Mouse (Mus musculus) forebrain, embryonic 14.5 days (tissue): Measurements from ENCODE around the gene Slc25a33. TPM values are rescaled to one million over a fixed set of nuclear protein-coding genes. Genes with fewer than 3 reads are reported as not detected.

Experiments
- ATAC-seq: fragments of 200-750 bp; cut with Nextera tagmentation; 2 replicates; pipeline ENCODE4 v1.8.0; 2017; ENCODE audit warnings: mild to moderate bottlenecking, moderate library complexity
- DNase-seq: peaks from one replicate; pipeline ENCODE4 v3.0.0-alpha.2; 2015; ENCODE audit warnings: low spot score
- H3K27ac ChIP-seq: fragments of 300-500 bp; sonication (generic); 2 replicates; pipeline ENCODE4 v1.5.1; 2014; ENCODE audit warnings: low read depth, mild to moderate bottlenecking, control low read depth, low read length, moderate library complexity
- H3K27me3 ChIP-seq: fragments of 300-500 bp; sonication (generic); replicated peaks from 2 replicates; pipeline ENCODE4 v1.6.1; 2014; ENCODE audit warnings: low read length, control low read depth, mixed read lengths; ENCODE audit not compliant: control insufficient read depth, insufficient read depth
- H3K36me3 ChIP-seq: fragments of 300-500 bp; sonication (generic); 2 replicates; pipeline ENCODE4 v1.6.1; 2014; ENCODE audit warnings: low read length, control low read depth; ENCODE audit not compliant: control insufficient read depth, insufficient read depth
- H3K4me1 ChIP-seq: fragments of 300-500 bp; sonication (generic); 2 replicates; pipeline ENCODE4 v1.6.1; 2014; ENCODE audit warnings: antibody characterized with exemption, low read length, control low read depth; ENCODE audit not compliant: control insufficient read depth, insufficient read depth
- H3K4me2 ChIP-seq: fragments of 300-500 bp; sonication (generic); 2 replicates; pipeline ENCODE4 v1.6.1; 2014; ENCODE audit warnings: mild to moderate bottlenecking, control low read depth, low read length
- H3K4me3 ChIP-seq: fragments of 300-500 bp; sonication (generic); 2 replicates; pipeline ENCODE4 v1.5.1; 2014; ENCODE audit warnings: low read depth, low read length, control low read depth
- H3K9ac ChIP-seq: fragments of 300-500 bp; sonication (generic); 2 replicates; pipeline ENCODE4 v1.6.1; 2014; ENCODE audit warnings: mild to moderate bottlenecking, low read length, control low read depth, moderate library complexity
- H3K9me3 ChIP-seq: fragments of 300-500 bp; sonication (generic); replicated peaks from 2 replicates; pipeline ENCODE4 v1.6.1; 2016; ENCODE audit warnings: low read length, control low read depth, mixed read lengths; ENCODE audit not compliant: control insufficient read depth
- WGBS: fragments of 180-500 bp; shearing (Covaris S2); extraction: QIAGEN DNeasy Blood & Tissue Kit; methylation state at CpG from one replicate; pipeline ENCODE4 v1.1.7; 2014; 5-methylcytosine and 5-hydroxymethylcytosine counted together
- polyA plus RNA-seq: library from polyadenylated mRNA; unstranded; fragments of >200 nt; fragmentation: Nextera tagmentation; extraction: Ambion mirVana; gene quantifications from 2 replicates; pipeline ENCODE4 v1.2.1, GENCODE M21; 2014

Slc25a33 gene
- polyA plus RNA-seq, 1 experiment from 2014 or later = 20.4 TPM

GRCm38 (mm10) chr4:149730827-149731226 is 43.2 kb downstream of the Slc25a33 start:
- no peak overlapping the region for H3K9ac ChIP-seq
- H3K27ac ChIP-seq = no peak overlapping the region
- H3K4me3 ChIP-seq = no peak overlapping the region
- DNase-seq = no peak
- H3K36me3 ChIP-seq = peaks cover 60% of the 10 kb centered on the region
- ATAC-seq = no peak
- no peak overlapping the region for H3K4me2 ChIP-seq
- no peaks in the 10 kb centered on the region for H3K9me3 ChIP-seq
- H3K4me1 ChIP-seq = peaks cover 23% of the 10 kb centered on the region
- no peaks in the 10 kb centered on the region for H3K27me3 ChIP-seq
- WGBS = 86% methylated on average over 7 of the region's 7 CpGs

GRCm38 (mm10) chr4:149728810-149729209 is 45.3 kb downstream of the Slc25a33 start:
- H3K9me3 ChIP-seq = no peaks in the 10 kb centered on the region
- H3K27ac ChIP-seq = no peak overlapping the region
- H3K36me3 ChIP-seq = peaks cover 71% of the 10 kb centered on the region
- ATAC-seq (no peak), DNase-seq (no peak)
- H3K4me2 ChIP-seq = no peak overlapping the region
- 79% methylated on average over 8 of the region's 8 CpGs for WGBS
- H3K4me3 ChIP-seq = no peak overlapping the region
- H3K27me3 ChIP-seq = no peaks in the 10 kb centered on the region
- no peak overlapping the region for H3K9ac ChIP-seq
- peaks cover 6% of the 10 kb centered on the region for H3K4me1 ChIP-seq

GRCm38 (mm10) chr4:149727636-149728035 is 46.4 kb downstream of the Slc25a33 start:
- Histone ChIP-seq H3K36me3 (peaks cover 75% of the 10 kb centered on the region), H3K27ac (no peak overlapping the region), H3K4me1 (no peaks in the 10 kb centered on the region), H3K4me2 (no peak overlapping the region), H3K27me3 (no peaks in the 10 kb centered on the region), H3K9ac (no peak overlapping the region), H3K9me3 (no peaks in the 10 kb centered on the region), H3K4me3 (no peak overlapping the region)
- 94% methylated on average over 5 of the region's 5 CpGs for WGBS
- no peak for ATAC-seq
- DNase-seq = no peak

- Histone ChIP-seq H3K4me3 (no peak overlapping the region), H3K36me3 (peaks cover 80% of the 10 kb centered on the region), H3K9me3 (no peaks in the 10 kb centered on the region), H3K27me3 (no peaks in the 10 kb centered on the region), H3K4me2 (no peak overlapping the region), H3K27ac (no peak overlapping the region), H3K4me1 (no peaks in the 10 kb centered on the region), H3K9ac (no peak overlapping the region)
- peak; percentile 56 for DNase-seq
- WGBS = 74% methylated on average over 15 of the region's 15 CpGs
- no peak for ATAC-seq
Observed at GRCm38 (mm10) chr4:149725661-149726350, 48.3 kb downstream of the Slc25a33 start.

DNA sequence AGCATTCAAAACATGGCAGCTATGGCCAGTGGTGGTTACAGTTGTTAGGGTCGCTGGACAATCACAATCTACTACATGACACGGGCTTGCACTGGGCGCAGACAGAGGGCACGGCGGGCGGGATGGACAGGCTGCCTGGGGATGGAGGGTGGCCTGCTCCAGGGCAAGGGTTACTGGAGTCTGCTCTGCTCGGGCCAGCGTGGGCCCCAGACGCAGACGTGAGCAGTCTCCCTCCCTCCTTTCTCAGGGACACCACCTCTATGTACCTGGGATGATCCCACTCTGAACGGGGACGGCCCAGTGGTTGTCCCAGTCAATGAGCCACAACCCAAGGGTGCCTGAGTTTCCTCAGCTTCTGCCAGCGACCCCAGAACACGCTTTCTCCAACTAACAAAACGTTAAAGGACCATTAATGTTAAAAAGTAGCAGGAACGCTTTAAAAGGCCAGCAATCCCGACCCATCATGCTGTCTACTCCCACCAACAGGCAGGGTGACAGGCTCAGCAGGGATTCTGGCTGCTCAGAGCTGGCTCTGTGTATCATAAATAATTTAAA is 49.1 kb downstream of the Slc25a33 start:
- ATAC-seq (no peak), DNase-seq (no peak)
- Histone ChIP-seq H3K4me2 (no peak overlapping the region), H3K27me3 (no peaks in the 10 kb centered on the region), H3K36me3 (peaks cover 82% of the 10 kb centered on the region), H3K9ac (no peak overlapping the region), H3K4me1 (no peaks in the 10 kb centered on the region), H3K27ac (no peak overlapping the region), H3K9me3 (no peaks in the 10 kb centered on the region), H3K4me3 (no peak overlapping the region)
- WGBS = 92% methylated on average over 17 of the region's 17 CpGs

DNA sequence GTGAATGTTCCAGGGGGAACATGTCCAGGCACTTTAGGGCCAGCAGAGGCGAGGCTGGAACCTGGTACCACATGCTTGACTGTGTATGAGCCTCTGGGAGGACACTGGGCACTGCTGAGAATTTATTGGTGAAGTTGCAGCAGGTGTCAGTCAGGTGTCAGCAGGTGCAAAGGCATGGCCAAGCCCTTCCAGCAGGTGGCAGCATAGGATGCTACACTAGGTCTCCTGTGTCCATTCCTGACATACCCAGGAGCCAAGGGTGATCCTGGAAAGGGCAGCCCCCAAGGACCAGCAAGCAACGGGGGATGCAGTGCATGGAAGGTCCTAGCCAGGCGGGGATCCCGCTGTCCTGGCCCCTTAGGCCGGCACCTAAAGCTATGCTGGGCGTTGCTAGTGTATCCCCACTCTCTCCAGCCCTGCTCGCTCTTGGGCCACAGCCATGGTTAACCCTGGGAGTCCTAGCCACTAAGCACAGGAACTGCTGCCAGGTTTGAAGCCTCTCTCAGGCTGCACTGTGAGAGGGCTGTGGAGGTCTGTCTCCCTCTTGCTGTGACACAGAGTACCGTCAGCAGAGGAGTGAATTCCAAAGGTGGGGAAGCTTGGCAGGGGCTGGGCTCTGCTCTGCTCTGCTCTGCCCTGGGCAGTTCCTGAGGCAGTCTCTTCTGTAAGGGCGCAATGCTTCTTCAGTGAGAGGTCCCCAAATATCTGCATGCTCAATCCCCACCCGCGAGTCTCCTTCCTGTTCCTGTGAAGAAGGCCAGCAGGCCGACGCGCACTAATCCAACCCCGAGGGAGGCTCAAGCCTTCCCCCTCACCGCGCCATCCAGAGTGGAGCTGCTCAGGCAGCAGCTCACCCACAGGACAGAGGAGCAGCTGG is 50.0 kb downstream of the Slc25a33 start:
- Histone ChIP-seq H3K9me3 (no peaks in the 10 kb centered on the region), H3K4me3 (no peak overlapping the region), H3K36me3 (peaks cover 82% of the 10 kb centered on the region), H3K27me3 (no peaks in the 10 kb centered on the region), H3K27ac (peak overlapping the region; percentile 9; the same call in 1 of the 2 replicates), H3K4me1 (no peaks in the 10 kb centered on the region), H3K4me2 (no peak overlapping the region), H3K9ac (no peak overlapping the region)
- 66% methylated on average over 17 of the region's 17 CpGs for WGBS
- 0 out of 2 replicates have a peak, but pooled peaks have one; percentile 42 for ATAC-seq
- DNase-seq = peak; percentile 47

- Histone ChIP-seq H3K9me3 (no peaks in the 10 kb centered on the region), H3K36me3 (peaks cover 85% of the 10 kb centered on the region), H3K4me1 (no peaks in the 10 kb centered on the region), H3K9ac (no peak overlapping the region), H3K4me2 (no peak overlapping the region), H3K27ac (no peak overlapping the region), H3K27me3 (no peaks in the 10 kb centered on the region), H3K4me3 (no peak overlapping the region)
- ATAC-seq (no peak), DNase-seq (no peak)
- WGBS = 73% methylated on average over 12 of the region's 12 CpGs
Observed at GRCm38 (mm10) chr4:149723021-149723390, 51.1 kb downstream of the Slc25a33 start.

GRCm38 (mm10) chr4:149722104-149723020 is 51.7 kb downstream of the Slc25a33 start:
- no peaks in the 10 kb centered on the region for H3K9me3 ChIP-seq
- ATAC-seq (no peak), DNase-seq (no peak)
- H3K4me2 ChIP-seq = no peak overlapping the region
- no peak overlapping the region for H3K4me3 ChIP-seq
- H3K36me3 ChIP-seq = peaks cover 85% of the 10 kb centered on the region
- 87% methylated on average over 24 of the region's 24 CpGs for WGBS
- no peak overlapping the region for H3K9ac ChIP-seq
- no peaks in the 10 kb centered on the region for H3K27me3 ChIP-seq
- H3K4me1 ChIP-seq = no peaks in the 10 kb centered on the region
- no peak overlapping the region for H3K27ac ChIP-seq
